Mouse (Mus musculus) brain, embryonic 14.5 days (tissue): ENCODE results near the gene Rtkn2.

Experiments used
- CTCF ChIP-seq: fragments of 200-500 bp; IDR thresholded peaks from 2 replicates; pipeline ENCODE4 v1.5.1; 2012; ENCODE audit warnings: inconsistent platforms, mild to moderate bottlenecking, moderate library complexity, borderline replicate concordance; ENCODE audit not compliant: insufficient read depth, insufficient read length; ENCODE audit errors: extremely low read depth
- POLR2A ChIP-seq: fragments of 200-500 bp; IDR thresholded peaks from 2 replicates; pipeline ENCODE4 v1.6.1; 2012; ENCODE audit warnings: mild to moderate bottlenecking, inconsistent platforms, borderline replicate concordance; ENCODE audit not compliant: poor library complexity, insufficient read depth, insufficient read length, severe bottlenecking; ENCODE audit errors: extremely low read depth

- no peak for TF ChIP-seq POLR2A
- no peak for TF ChIP-seq CTCF
Observed at GRCm38 (mm10) chr10:68074291-68074690, 94.9 kb downstream of the Rtkn2 start.
